Mouse (Mus musculus): Measurements from ENCODE around the gene Cct8.

Cct8 gene

DNA sequence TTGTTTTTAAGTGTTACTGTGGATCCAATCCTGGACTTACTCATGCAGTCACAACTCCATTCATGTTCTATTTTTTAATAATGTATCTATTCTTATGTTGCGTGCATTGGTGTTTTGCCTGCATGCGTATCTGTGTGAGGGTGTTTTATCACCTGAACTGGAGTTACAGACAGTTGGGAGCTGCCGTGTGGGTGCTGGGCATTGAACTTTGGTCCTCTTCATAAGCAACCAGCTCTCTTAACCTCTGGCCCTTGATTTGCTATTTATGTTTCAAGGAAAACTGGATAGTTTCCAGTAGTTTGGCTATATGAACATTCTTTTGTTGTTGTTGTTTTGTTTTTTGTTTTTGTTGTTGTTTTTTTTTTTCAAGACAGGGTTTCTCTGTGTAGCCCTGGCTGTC lies 50.1 kb downstream of the Cct8 start:
- DNase-seq (ENCODE audit: low spot score in 2 of 2), result no peak

DNA sequence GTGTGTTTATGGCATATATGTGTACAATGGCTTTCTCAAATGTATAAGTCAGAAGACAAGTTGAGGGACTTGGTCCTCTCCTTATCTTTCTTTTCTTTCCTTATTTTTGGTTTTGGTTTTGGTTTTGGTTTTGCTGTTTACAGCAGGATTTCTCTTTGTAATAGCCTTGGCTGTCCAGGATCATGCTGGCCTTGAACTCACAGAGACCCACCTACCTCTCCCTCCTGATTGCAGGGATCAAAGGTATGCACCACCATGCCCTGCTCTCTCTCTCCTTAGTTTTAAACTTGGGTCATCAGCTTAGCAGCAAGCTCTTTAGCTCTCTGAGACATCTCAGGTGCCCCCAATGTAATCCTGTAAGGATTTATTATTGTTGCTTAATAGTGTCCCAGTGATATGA lies 50.6 kb downstream of the Cct8 start:
- no peak for DNase-seq (ENCODE audit: low spot score in 2 of 2)

DNA sequence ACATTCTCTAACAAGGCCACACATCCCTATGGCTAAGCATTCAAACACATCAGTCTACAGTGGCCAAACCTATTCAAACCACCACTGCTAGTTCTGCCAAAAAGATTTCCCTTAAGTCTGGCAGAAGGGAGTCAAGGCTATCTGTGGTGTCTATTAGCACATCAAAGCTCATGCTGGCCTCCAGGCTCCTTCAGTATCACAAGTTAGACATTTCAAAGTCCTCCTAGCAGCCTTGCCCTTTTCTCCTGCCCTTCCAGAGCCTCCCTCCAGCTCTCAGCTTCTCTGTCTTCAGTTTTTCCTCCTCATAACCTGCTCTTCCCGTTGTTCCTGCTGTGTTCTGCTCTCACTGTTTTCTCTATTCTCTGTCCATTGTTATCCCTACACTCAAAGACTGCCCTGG lies 51.6 kb downstream of the Cct8 start:
- no peak for DNase-seq (ENCODE audit: low spot score in 2 of 2)

DNA sequence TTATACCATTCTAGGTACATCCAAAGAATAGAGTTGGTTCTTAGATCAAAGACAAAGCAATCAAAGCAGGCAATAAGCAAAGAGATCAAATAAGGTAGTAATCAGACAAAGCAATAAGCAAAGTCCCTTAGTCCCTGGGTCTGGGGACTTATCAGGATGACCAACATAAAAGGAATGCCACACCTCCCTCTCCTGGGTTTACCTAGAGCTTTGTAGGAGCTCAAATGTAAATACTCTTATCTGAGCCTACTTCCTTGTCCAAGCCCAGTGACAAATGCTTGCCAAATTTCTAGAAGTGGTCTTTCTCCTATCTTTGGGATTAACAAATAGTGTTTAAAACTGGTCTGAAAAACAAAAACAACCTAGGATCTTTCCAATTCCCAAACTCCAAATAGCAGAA lies 52.4 kb downstream of the Cct8 start:
- DNase-seq (ENCODE audit: low spot score in 2 of 2), result no peak

DNA sequence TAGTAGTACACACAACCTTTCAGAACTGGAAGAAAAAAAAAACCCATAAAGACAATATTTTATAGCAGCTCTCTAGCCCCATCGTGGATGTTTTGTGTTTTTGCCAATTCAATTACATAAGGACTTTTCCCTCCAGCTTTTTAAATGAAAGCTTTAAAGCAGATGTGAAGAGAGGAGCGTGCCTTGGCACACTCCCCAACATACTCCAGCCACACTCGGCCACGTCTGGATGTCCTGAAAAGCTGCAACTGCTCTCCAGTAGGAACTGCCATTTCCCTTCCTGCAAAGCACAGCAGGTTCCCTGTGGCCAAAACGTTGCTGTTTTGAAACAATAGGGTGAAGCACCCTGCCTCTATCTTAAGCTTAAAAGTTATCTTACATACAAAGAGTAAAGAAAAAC lies 53.4 kb downstream of the Cct8 start:
- no peak for DNase-seq (ENCODE audit: low spot score in 2 of 2)

DNA sequence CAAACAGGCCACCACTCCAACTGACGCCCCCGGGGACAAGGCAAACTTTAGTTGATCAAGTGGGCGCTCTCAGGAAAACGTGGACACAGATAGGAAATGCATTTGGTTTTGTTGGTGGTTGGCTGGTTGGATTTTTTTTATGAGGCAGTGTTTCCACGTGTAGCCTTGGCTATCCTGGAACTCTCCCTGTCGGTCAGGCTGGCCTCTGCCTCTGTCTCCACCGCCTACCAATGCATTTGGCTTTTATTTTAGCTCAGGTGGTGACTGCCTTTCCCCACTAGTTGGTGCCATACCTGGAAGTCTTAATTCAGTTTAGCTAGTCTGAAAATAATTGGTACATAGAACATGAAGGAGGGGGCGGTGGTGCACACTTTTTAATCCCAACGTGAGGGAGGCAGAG lies 54.6 kb downstream of the Cct8 start:
- no peak for DNase-seq (ENCODE audit: low spot score in 2 of 2)

DNA sequence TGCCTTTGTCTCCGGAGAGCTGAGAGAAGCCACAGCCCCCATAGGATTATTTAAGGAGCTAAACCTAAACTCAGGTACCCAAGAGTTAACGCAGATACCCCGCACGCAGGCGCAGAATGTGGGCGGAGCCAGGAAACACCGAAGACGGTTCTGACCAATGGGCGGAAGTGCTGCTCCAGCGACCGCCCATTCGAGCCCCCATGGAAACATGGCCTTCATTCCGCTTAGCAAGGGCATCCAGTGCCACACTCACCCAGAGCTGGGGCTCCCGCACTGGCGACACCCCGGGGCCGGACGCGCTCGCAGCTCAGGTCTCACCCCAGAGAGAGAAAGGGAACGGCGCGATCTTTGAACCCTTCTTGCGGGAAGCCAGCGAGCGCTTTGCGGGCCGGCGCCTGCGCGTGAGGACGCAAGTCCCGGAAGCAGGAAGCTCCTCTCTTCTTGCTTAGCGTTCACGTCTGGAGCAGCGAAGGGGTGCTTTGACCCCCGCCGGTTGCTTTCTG lies 55.4 kb downstream of the Cct8 start, which contains the start of gene Rwdd2b:
Gene Rwdd2b, minus strand, starts transcription at position 390 of the 503 bp plus-strand sequence.
- DNase-seq (ENCODE audit: low spot score in 2 of 2), result peak; percentile 86 to 93

DNA sequence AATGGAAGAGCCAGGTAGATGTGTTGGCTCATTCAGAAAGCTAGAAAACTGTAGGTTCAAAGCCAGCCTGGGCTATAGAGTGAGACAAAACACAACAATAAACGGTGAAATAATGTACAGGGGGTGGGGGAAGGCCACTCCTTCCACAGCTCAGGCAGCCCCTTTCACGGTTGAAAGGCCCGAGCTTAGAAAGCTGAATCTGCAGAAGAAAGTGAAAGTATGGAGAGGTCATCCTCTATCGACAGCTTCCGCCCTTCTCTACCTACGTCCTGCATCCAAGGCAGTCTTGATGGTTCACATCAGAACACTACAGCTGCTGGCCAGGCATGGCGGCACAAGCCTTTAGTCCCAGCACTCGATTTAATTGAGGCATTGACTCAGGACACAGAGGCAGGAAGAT lies 57.0 kb downstream of the Cct8 start:
- no peak for DNase-seq (ENCODE audit: low spot score in 2 of 2)

DNA sequence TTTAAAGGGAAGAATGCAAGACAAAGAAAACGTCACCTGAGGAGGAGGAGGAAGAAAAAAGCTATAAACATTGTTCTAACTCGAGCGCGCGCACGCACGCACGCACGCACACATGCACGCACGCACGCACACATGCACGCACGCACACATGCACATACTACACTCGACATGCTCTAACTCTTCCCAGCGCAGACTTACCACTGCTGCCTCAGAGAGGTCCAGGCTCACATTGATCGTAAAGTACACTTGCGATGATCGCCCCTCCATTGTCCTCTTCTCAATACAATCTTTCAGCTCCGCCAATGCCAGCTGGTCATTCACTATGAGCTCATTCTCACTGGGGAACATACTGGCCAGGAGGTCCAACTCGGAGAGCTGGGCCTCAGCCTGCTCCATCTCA lies 58.6 kb downstream of the Cct8 start:
- no peak for DNase-seq (ENCODE audit: low spot score in 2 of 2)

DNA sequence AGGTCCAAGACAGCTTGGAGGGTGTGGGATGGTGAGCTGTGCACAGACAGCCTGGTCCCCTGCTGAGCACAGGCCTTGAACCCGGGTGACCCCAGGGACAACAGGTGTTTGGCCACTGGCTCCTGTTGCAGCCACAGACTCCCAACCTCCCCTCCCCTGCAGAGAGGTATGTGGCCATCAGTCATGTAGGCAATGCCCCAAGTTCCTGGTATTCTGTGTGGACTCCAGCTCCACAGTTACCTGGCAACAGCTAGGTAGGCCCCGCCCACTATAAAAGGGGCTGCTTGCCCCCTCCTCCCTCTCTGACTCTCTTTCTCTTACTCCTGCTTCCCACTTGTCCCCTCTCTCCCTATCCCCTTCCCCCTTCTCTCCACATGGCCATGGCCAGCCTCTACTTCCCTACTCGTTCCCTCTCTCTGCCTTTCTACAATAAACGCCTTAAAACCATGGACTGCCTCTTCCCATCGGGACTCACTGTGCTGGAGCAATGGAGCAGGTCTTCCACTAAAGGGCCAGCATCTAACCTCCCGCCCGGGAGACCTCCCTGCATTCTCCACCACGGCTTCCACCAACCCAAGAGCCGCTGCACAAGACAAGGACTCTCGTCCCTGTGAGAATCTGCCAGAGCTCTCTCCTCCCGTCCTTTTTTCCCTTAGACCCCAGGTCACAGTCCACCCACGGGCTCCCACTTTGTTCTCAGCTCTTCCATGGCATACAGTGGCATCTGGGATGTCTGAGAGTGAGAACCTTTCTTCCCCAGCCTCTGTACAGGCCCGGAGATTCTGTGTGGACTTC lies 60.1 kb downstream of the Cct8 start:
- no peak for DNase-seq (ENCODE audit: low spot score in 2 of 2)

DNA sequence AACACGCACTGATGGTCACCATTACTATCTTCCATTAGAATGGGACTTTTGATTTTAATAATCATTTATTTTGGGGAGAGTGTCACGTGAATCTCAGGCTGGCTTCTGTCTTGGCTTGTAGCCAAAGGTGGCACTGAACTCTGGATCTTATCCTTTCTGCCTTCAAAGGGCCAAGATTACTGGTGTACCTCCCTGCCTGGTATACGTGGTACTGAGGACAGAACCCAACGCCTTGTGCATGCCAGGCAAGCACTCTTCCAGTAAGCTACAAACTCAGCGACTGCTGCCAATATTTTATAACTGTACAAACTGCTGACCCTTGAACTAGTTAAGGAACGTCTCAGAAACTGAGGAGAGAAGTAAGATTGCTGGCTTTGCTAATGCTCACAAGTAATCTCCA lies 60.7 kb downstream of the Cct8 start:
- DNase-seq (ENCODE audit: low spot score in 2 of 2), result no peak

DNA sequence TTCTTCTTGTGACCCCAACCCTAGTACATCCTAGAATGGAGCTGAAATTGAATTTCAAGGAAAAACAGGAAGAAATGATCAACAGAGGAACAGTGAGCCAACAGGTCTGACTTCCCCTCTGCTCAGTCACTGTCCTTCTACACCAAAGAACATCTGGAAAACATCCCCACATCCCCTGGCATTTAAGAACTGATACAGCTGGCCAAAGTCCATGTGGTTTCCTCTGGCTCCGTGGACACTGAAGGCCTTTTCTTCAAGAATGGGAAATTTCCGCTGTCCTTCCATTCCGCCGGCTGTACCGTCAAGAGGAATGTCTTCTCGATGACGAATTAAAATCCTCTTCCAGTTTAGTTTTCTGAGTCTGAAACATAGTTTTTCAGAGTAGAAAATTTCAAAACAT lies 61.4 kb downstream of the Cct8 start:
- no peak for DNase-seq (ENCODE audit: low spot score in 2 of 2)

All from frontal cortex, postnatal 14 days (tissue).